Mouse (Mus musculus): Measurements from ENCODE around the gene Wdr66. TPM values are rescaled to one million over a fixed set of nuclear protein-coding genes. Genes with fewer than 3 reads are reported as not detected.
A peak's percentile ranks its signal among the peaks of the same experiment; 100 is the strongest.

Wdr66 gene
- polyA plus RNA-seq, 1 experiment from 2014 or later, result 1.1 TPM

- Histone ChIP-seq H3K27ac (ENCODE audit: low read depth) (peak overlapping the region; percentile 64), H3K4me1 (replicated peaks; ENCODE audit: control insufficient read depth, insufficient read depth, low read length) (peaks cover 5% of the 10 kb centered on the region; the same call in 1 of the 2 replicates), H3K36me3 (ENCODE audit: control insufficient read depth, insufficient read depth, low read length) (no peaks in the 10 kb centered on the region), H3K9ac (ENCODE audit: low read length) (no peak overlapping the region), H3K4me2 (ENCODE audit: low read length) (peak overlapping the region; percentile 44), H3K9me3 (ENCODE audit: control insufficient read depth, low read length) (no peaks in the 10 kb centered on the region), H3K4me3 (ENCODE audit: low read depth, low read length) (peak overlapping the region; percentile 18), H3K27me3 (replicated peaks; ENCODE audit: control insufficient read depth, insufficient read depth, low read length) (no peaks in the 10 kb centered on the region)
- no peak for ATAC-seq (replicated peaks; ENCODE audit: low FRiP score, low TSS enrichment, low read depth)
- peak; percentile 56 for DNase-seq (ENCODE audit: low spot score)
- 24% methylated on average over 23 of the region's 23 CpGs for WGBS
These were observed 5.2 kb downstream of the Wdr66 start for GRCm38 (mm10) chr5:123256841-123257755.

- H3K9ac ChIP-seq (ENCODE audit: low read length), result no peak overlapping the region
- H3K4me1 ChIP-seq (replicated peaks; ENCODE audit: control insufficient read depth, insufficient read depth, low read length), result peaks cover 5% of the 10 kb centered on the region; the same call in 1 of the 2 replicates
- WGBS, result 44% methylated on average over 5 of the region's 5 CpGs
- H3K4me3 ChIP-seq (ENCODE audit: low read depth, low read length), result no peak overlapping the region
- H3K9me3 ChIP-seq (ENCODE audit: control insufficient read depth, low read length), result no peaks in the 10 kb centered on the region
- H3K27ac ChIP-seq (ENCODE audit: low read depth), result no peak overlapping the region
- no peaks in the 10 kb centered on the region for H3K27me3 ChIP-seq (replicated peaks; ENCODE audit: control insufficient read depth, insufficient read depth, low read length)
- peak; percentile 70 for DNase-seq (ENCODE audit: low spot score)
- H3K4me2 ChIP-seq (ENCODE audit: low read length), result no peak overlapping the region
- H3K36me3 ChIP-seq (ENCODE audit: control insufficient read depth, insufficient read depth, low read length), result no peaks in the 10 kb centered on the region
- ATAC-seq (replicated peaks; ENCODE audit: low FRiP score, low TSS enrichment, low read depth), result no peak
These were observed 7.1 kb downstream of the Wdr66 start for GRCm38 (mm10) chr5:123258990-123259389.

GRCm38 (mm10) chr5:123260698-123261097 lies 8.8 kb downstream of the Wdr66 start:
- DNase-seq (ENCODE audit: low spot score), result no peak
- 83% methylated on average over 8 of the region's 8 CpGs for WGBS
- no peak for ATAC-seq (replicated peaks; ENCODE audit: low FRiP score, low TSS enrichment, low read depth)
- H3K27me3 ChIP-seq (replicated peaks; ENCODE audit: control insufficient read depth, insufficient read depth, low read length), result no peaks in the 10 kb centered on the region
- H3K4me2 ChIP-seq (ENCODE audit: low read length), result no peak overlapping the region
- H3K36me3 ChIP-seq (ENCODE audit: control insufficient read depth, insufficient read depth, low read length), result no peaks in the 10 kb centered on the region
- no peak overlapping the region for H3K9ac ChIP-seq (ENCODE audit: low read length)
- no peak overlapping the region for H3K4me3 ChIP-seq (ENCODE audit: low read depth, low read length)
- H3K4me1 ChIP-seq (replicated peaks; ENCODE audit: control insufficient read depth, insufficient read depth, low read length), result peaks cover 5% of the 10 kb centered on the region; the same call in 1 of the 2 replicates
- no peak overlapping the region for H3K27ac ChIP-seq (ENCODE audit: low read depth)
- H3K9me3 ChIP-seq (ENCODE audit: control insufficient read depth, low read length), result no peaks in the 10 kb centered on the region

- Histone ChIP-seq H3K9me3 (ENCODE audit: control insufficient read depth, low read length) (no peaks in the 10 kb centered on the region), H3K36me3 (ENCODE audit: control insufficient read depth, insufficient read depth, low read length) (no peaks in the 10 kb centered on the region), H3K9ac (ENCODE audit: low read length) (no peak overlapping the region), H3K4me2 (ENCODE audit: low read length) (no peak overlapping the region), H3K4me1 (replicated peaks; ENCODE audit: control insufficient read depth, insufficient read depth, low read length) (no peaks in the 10 kb centered on the region), H3K27ac (ENCODE audit: low read depth) (no peak overlapping the region), H3K4me3 (ENCODE audit: low read depth, low read length) (no peak overlapping the region), H3K27me3 (replicated peaks; ENCODE audit: control insufficient read depth, insufficient read depth, low read length) (no peaks in the 10 kb centered on the region)
- ATAC-seq (replicated peaks; ENCODE audit: low FRiP score, low TSS enrichment, low read depth) (no peak), DNase-seq (ENCODE audit: low spot score) (no peak)
- 89% methylated on average over 3 of the region's 3 CpGs for whole genome bisulfite sequencing
These were observed 15.0 kb downstream of the Wdr66 start for GRCm38 (mm10) chr5:123266909-123267308.

GRCm38 (mm10) chr5:123268477-123269474 lies 16.9 kb downstream of the Wdr66 start:
- H3K9me3 ChIP-seq (ENCODE audit: control insufficient read depth, low read length), result no peaks in the 10 kb centered on the region
- H3K4me1 ChIP-seq (replicated peaks; ENCODE audit: control insufficient read depth, insufficient read depth, low read length), result no peaks in the 10 kb centered on the region
- no peaks in the 10 kb centered on the region for H3K27me3 ChIP-seq (replicated peaks; ENCODE audit: control insufficient read depth, insufficient read depth, low read length)
- H3K4me3 ChIP-seq (ENCODE audit: low read depth, low read length), result no peak overlapping the region
- no peak for ATAC-seq (replicated peaks; ENCODE audit: low FRiP score, low TSS enrichment, low read depth)
- no peak for DNase-seq (ENCODE audit: low spot score)
- H3K9ac ChIP-seq (ENCODE audit: low read length), result no peak overlapping the region
- H3K36me3 ChIP-seq (ENCODE audit: control insufficient read depth, insufficient read depth, low read length), result no peaks in the 10 kb centered on the region
- 80% methylated on average over 28 of the region's 28 CpGs for WGBS
- no peak overlapping the region for H3K4me2 ChIP-seq (ENCODE audit: low read length)
- no peak overlapping the region for H3K27ac ChIP-seq (ENCODE audit: low read depth)

GRCm38 (mm10) chr5:123270917-123271316 lies 19.0 kb downstream of the Wdr66 start:
- no peaks in the 10 kb centered on the region for H3K36me3 ChIP-seq (ENCODE audit: control insufficient read depth, insufficient read depth, low read length)
- no peaks in the 10 kb centered on the region for H3K4me1 ChIP-seq (replicated peaks; ENCODE audit: control insufficient read depth, insufficient read depth, low read length)
- no peak overlapping the region for H3K4me2 ChIP-seq (ENCODE audit: low read length)
- DNase-seq (ENCODE audit: low spot score), result no peak
- H3K9me3 ChIP-seq (ENCODE audit: control insufficient read depth, low read length), result no peaks in the 10 kb centered on the region
- WGBS, result 62% methylated on average over 11 of the region's 11 CpGs
- H3K4me3 ChIP-seq (ENCODE audit: low read depth, low read length), result no peak overlapping the region
- no peak overlapping the region for H3K9ac ChIP-seq (ENCODE audit: low read length)
- no peaks in the 10 kb centered on the region for H3K27me3 ChIP-seq (replicated peaks; ENCODE audit: control insufficient read depth, insufficient read depth, low read length)
- no peak for ATAC-seq (replicated peaks; ENCODE audit: low FRiP score, low TSS enrichment, low read depth)
- H3K27ac ChIP-seq (ENCODE audit: low read depth), result no peak overlapping the region

- Histone ChIP-seq H3K4me1 (replicated peaks; ENCODE audit: control insufficient read depth, insufficient read depth, low read length) (no peaks in the 10 kb centered on the region), H3K36me3 (ENCODE audit: control insufficient read depth, insufficient read depth, low read length) (no peaks in the 10 kb centered on the region), H3K27ac (ENCODE audit: low read depth) (no peak overlapping the region), H3K4me2 (ENCODE audit: low read length) (no peak overlapping the region), H3K9me3 (ENCODE audit: control insufficient read depth, low read length) (no peaks in the 10 kb centered on the region), H3K9ac (ENCODE audit: low read length) (no peak overlapping the region), H3K27me3 (replicated peaks; ENCODE audit: control insufficient read depth, insufficient read depth, low read length) (no peaks in the 10 kb centered on the region), H3K4me3 (ENCODE audit: low read depth, low read length) (no peak overlapping the region)
- DNase-seq (ENCODE audit: low spot score) (no peak), ATAC-seq (replicated peaks; ENCODE audit: low FRiP score, low TSS enrichment, low read depth) (no peak)
- WGBS, result 80% methylated on average over 5 of the region's 5 CpGs
These were observed 21.0 kb downstream of the Wdr66 start for GRCm38 (mm10) chr5:123272927-123273326.

GRCm38 (mm10) chr5:123276636-123277341 lies 24.9 kb downstream of the Wdr66 start:
- no peaks in the 10 kb centered on the region for H3K4me1 ChIP-seq (replicated peaks; ENCODE audit: control insufficient read depth, insufficient read depth, low read length)
- no peak overlapping the region for H3K4me3 ChIP-seq (ENCODE audit: low read depth, low read length)
- no peaks in the 10 kb centered on the region for H3K36me3 ChIP-seq (ENCODE audit: control insufficient read depth, insufficient read depth, low read length)
- WGBS, result 76% methylated on average over 9 of the region's 9 CpGs
- H3K4me2 ChIP-seq (ENCODE audit: low read length), result no peak overlapping the region
- no peak overlapping the region for H3K9ac ChIP-seq (ENCODE audit: low read length)
- no peak overlapping the region for H3K27ac ChIP-seq (ENCODE audit: low read depth)
- H3K9me3 ChIP-seq (ENCODE audit: control insufficient read depth, low read length), result no peaks in the 10 kb centered on the region
- no peaks in the 10 kb centered on the region for H3K27me3 ChIP-seq (replicated peaks; ENCODE audit: control insufficient read depth, insufficient read depth, low read length)
- DNase-seq (ENCODE audit: low spot score), result no peak
- ATAC-seq (replicated peaks; ENCODE audit: low FRiP score, low TSS enrichment, low read depth), result no peak

All from intestine, embryonic 14.5 days (tissue).